7 mouse cellular contexts compared by ENCODE assay signal in genomic region chr10:120384797-120385600, GRCm38 (mm10).
A peak's percentile ranks its signal among the peaks of the same experiment; 100 is the strongest.
DNase-seq lines count a peak whose midpoint lies in the region; ATAC-seq and TF ChIP-seq lines count a peak whose summit lies in the region.

No protein-coding gene starts in this region.

- WGBS in liver, embryonic 14.5 days (ENCODE audit: insufficient replicate concordance): 35% methylated on average over 10 of the region's 10 CpGs
- 65% methylated on average over 10 of the region's 10 CpGs for WGBS in midbrain, embryonic 16.5 days

- ATAC-seq in liver, embryonic 14.5 days (ENCODE audit: insufficient read depth): peak; percentile 23; the same call in 1 of the 2 replicates
- no peak for ATAC-seq in midbrain, embryonic 16.5 days

- H3K27me3 ChIP-seq in liver, embryonic 14.5 days (ENCODE audit: control insufficient read depth, insufficient read depth, low read length): no peaks in the 10 kb centered on the region
- H3K27me3 ChIP-seq in midbrain, embryonic 16.5 days (ENCODE audit: control insufficient read depth, insufficient read depth, low read depth, low read length): peaks cover 3% of the 10 kb centered on the region; the same call in 1 of the 2 replicates

- H3K4me1 ChIP-seq in liver, embryonic 14.5 days (replicated peaks; ENCODE audit: control insufficient read depth in 2 of 2, insufficient read depth in 2 of 2, low read length in 1 of 2): peaks cover 0 to 10% of the 10 kb centered on the region in 2 experiments; a peak in 2 of 4 replicates
- H3K4me1 ChIP-seq in midbrain, embryonic 16.5 days (ENCODE audit: control insufficient read depth, insufficient read depth, low read length): peaks cover 5% of the 10 kb centered on the region

- no peaks in the 10 kb centered on the region for H3K9me3 ChIP-seq in liver, embryonic 14.5 days (ENCODE audit: control insufficient read depth, low read length)
- no peaks in the 10 kb centered on the region for H3K9me3 ChIP-seq in midbrain, embryonic 16.5 days (replicated peaks; ENCODE audit: control insufficient read depth, low read length, poor library complexity, severe bottlenecking)

- peak; percentile 57 to 66 for DNase-seq in adrenal gland, postnatal 36 days
- DNase-seq in heart, adult 18-20 months: peak; percentile 20 to 70
- peak; percentile 39 for DNase-seq in kidney, adult 11 months
- DNase-seq in liver, embryonic 14.5 days (ENCODE audit: low read depth in 3 of 3, low spot score in 3 of 3): no peak
- no peak for DNase-seq in gastrocnemius, postnatal 4 days (ENCODE audit: low spot score in 2 of 2)
- DNase-seq in left cerebral cortex, adult 8-10 months (ENCODE audit: low spot score in 2 of 2): no peak

- no peak overlapping the region for H3K27ac ChIP-seq in liver, embryonic 14.5 days
- no peak overlapping the region for H3K27ac ChIP-seq in midbrain, embryonic 16.5 days (ENCODE audit: low read length)

- no peak for TF ChIP-seq CTCF in liver, embryonic 14.5 days (IDR thresholded peaks at IDR 0.05; ENCODE audit: low read depth)

- H3K4me2 ChIP-seq in liver, embryonic 14.5 days (ENCODE audit: low read depth): no peak overlapping the region
- no peak overlapping the region for H3K4me2 ChIP-seq in midbrain, embryonic 16.5 days (ENCODE audit: low read length)

- no peak for TF ChIP-seq EP300 in liver, embryonic 14.5 days (IDR thresholded peaks at IDR 0.05; ENCODE audit: low read depth)

- no peak overlapping the region for H3K4me3 ChIP-seq in liver, embryonic 14.5 days (ENCODE audit: insufficient read depth in 1 of 2, low read depth in 2 of 2, low read length in 2 of 2)
- no peak overlapping the region for H3K4me3 ChIP-seq in midbrain, embryonic 16.5 days (ENCODE audit: low read depth, low read length)

- no peaks in the 10 kb centered on the region for H3K36me3 ChIP-seq in liver, embryonic 14.5 days (replicated peaks; ENCODE audit: control insufficient read depth, insufficient read depth, low read depth)
- H3K36me3 ChIP-seq in midbrain, embryonic 16.5 days (ENCODE audit: control insufficient read depth, insufficient read depth, low read length): no peaks in the 10 kb centered on the region

- no peak overlapping the region for H3K9ac ChIP-seq in liver, embryonic 14.5 days (replicated peaks)
- no peak overlapping the region for H3K9ac ChIP-seq in midbrain, embryonic 16.5 days (ENCODE audit: low read depth, low read length)

Comparison
In these comparisons a context has a peak if more than half of its experiments do, and no peak if none do; other contexts are left out.
1. DNase-seq: peak in adrenal gland, postnatal 36 days (2 of 2), heart, adult 18-20 months (2 of 2) and kidney, adult 11 months (single experiment); none in liver, embryonic 14.5 days (0 of 3), gastrocnemius, postnatal 4 days (0 of 2) and left cerebral cortex, adult 8-10 months (0 of 2).